Mouse (Mus musculus) liver, embryonic 16.5 days (tissue): ENCODE measurements around the gene Syngr1. TPM values are rescaled to one million over a fixed set of nuclear protein-coding genes. Genes with fewer than 3 reads are reported as not detected.

Experiments
- ATAC-seq: fragments of 200-750 bp; cut with Nextera tagmentation; 2 replicates; pipeline ENCODE4 v1.8.0; 2017; ENCODE audit warnings: low read depth, mild to moderate bottlenecking, moderate number of reproducible peaks, moderate library complexity
- H3K27ac ChIP-seq: fragments of 300-500 bp; sonication (generic); 2 replicates; pipeline ENCODE4 v1.5.1; 2014; ENCODE audit warnings: mild to moderate bottlenecking, low read length
- H3K27me3 ChIP-seq: fragments of 300-500 bp; sonication (generic); 2 replicates; pipeline ENCODE4 v1.6.1; 2014; ENCODE audit warnings: low read depth, low read length, mixed read lengths; ENCODE audit not compliant: control insufficient read depth, insufficient read depth
- H3K36me3 ChIP-seq: fragments of 300-500 bp; sonication (generic); 2 replicates; pipeline ENCODE4 v1.6.1; 2014; ENCODE audit warnings: mild to moderate bottlenecking; ENCODE audit not compliant: control insufficient read depth, insufficient read depth
- H3K4me1 ChIP-seq: fragments of 300-500 bp; sonication (generic); 2 replicates; pipeline ENCODE4 v1.6.1; 2014; ENCODE audit warnings: low read depth, low read length, mixed read lengths; ENCODE audit not compliant: control insufficient read depth
- H3K4me2 ChIP-seq: fragments of 300-500 bp; sonication (generic); 2 replicates; pipeline ENCODE4 v1.6.1; 2014; ENCODE audit warnings: low read depth, low read length, mixed read lengths
- H3K4me3 ChIP-seq: fragments of 300-500 bp; sonication (generic); 2 replicates; pipeline ENCODE4 v1.5.1; 2014; ENCODE audit warnings: low read depth, mild to moderate bottlenecking, low read length
- H3K9ac ChIP-seq: fragments of 300-500 bp; sonication (generic); 2 replicates; pipeline ENCODE4 v1.6.1; 2014; ENCODE audit warnings: low read depth, low read length
- H3K9me3 ChIP-seq: fragments of 300-500 bp; sonication (generic); replicated peaks from 2 replicates; pipeline ENCODE4 v1.6.1; 2016; ENCODE audit warnings: low read length; ENCODE audit not compliant: control insufficient read depth
- WGBS: fragments of 180-500 bp; shearing (Covaris S2); extraction: QIAGEN DNeasy Blood & Tissue Kit; methylation state at CpG from one replicate; pipeline ENCODE4 v1.1.7; 2014; ENCODE audit not compliant: insufficient replicate concordance; 5-methylcytosine and 5-hydroxymethylcytosine counted together
- polyA plus RNA-seq: library from polyadenylated mRNA; unstranded; fragments of >200 nt; fragmentation: Nextera tagmentation; extraction: Ambion mirVana; gene quantifications from 2 replicates; pipeline ENCODE4 v1.2.1, GENCODE M21; 2015

The Syngr1 gene
- polyA plus RNA-seq, 1 experiment from 2014 or later, result 11.3 TPM

- 82% methylated on average over 5 of the region's 5 CpGs for WGBS
- Histone ChIP-seq H3K27me3 (no peaks in the 10 kb centered on the region), H3K36me3 (no peaks in the 10 kb centered on the region), H3K27ac (no peak overlapping the region), H3K9me3 (no peaks in the 10 kb centered on the region), H3K4me1 (no peaks in the 10 kb centered on the region; the same call in 1 of the 2 replicates), H3K4me3 (no peak overlapping the region), H3K9ac (no peak overlapping the region), H3K4me2 (no peak overlapping the region)
- ATAC-seq, result no peak
Observed at GRCm38 (mm10) chr15:80064965-80065364, 26.2 kb upstream of the Syngr1 start.

DNA sequence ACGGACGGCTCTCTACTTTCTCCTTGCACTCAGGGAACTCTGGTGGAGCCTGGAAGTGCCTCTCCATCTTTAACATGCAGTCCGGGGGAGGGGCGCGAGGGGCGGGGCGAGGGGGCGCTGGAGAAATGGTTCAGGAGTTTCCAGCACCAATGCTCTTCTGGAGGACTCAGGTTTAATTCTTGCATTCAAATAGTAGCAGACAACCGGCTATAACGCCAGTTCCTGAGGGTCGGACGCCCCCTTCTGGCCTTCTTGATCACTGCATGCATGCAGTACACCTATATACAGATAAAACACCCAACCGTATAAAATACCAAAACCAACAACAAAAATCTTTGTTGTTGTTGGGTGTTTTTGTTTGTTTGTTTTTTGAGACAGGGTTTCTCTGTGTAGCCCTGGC, 25.7 kb upstream of the Syngr1 start:
- no peaks in the 10 kb centered on the region for H3K27me3 ChIP-seq

DNA sequence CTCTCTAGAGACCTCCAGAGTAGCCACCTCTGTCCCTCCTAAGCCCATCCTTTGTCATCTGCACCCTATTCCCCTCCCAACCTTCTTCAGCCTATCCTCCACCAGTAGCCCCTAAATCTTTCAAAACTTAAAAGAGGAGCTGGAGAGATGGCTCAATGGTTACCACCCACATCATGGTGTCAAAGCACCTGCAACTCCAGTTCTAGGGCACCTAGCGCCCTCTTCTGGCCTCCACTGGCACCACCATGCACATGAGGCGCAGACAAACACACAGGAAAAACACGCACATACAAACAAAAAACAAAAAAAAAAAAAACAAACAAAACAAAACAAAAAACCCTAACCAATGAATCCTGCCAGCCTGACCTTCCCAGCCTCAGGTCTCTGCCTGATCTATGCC, 24.6 kb upstream of the Syngr1 start:
- Histone ChIP-seq H3K27ac (no peak overlapping the region), H3K27me3 (no peaks in the 10 kb centered on the region), H3K9me3 (no peaks in the 10 kb centered on the region), H3K9ac (no peak overlapping the region), H3K36me3 (no peaks in the 10 kb centered on the region), H3K4me1 (no peaks in the 10 kb centered on the region; the same call in 1 of the 2 replicates), H3K4me3 (no peak overlapping the region), H3K4me2 (no peak overlapping the region)
- no peak for ATAC-seq
- WGBS, result 38% methylated on average over 3 of the region's 3 CpGs

More for the DNA sequence above, 25.7 kb upstream of the Syngr1 start:
- no peaks in the 10 kb centered on the region for H3K36me3 ChIP-seq
- H3K4me1 ChIP-seq, result no peaks in the 10 kb centered on the region; the same call in 1 of the 2 replicates
- H3K27ac ChIP-seq, result no peak overlapping the region
- no peaks in the 10 kb centered on the region for H3K9me3 ChIP-seq
- H3K9ac ChIP-seq, result no peak overlapping the region
- no peak overlapping the region for H3K4me3 ChIP-seq
- no peak for ATAC-seq
- H3K4me2 ChIP-seq, result no peak overlapping the region
- WGBS, result 23% methylated on average over 13 of the region's 13 CpGs

- H3K27ac ChIP-seq, result no peak overlapping the region
Observed at GRCm38 (mm10) chr15:80069171-80069570, 22.0 kb upstream of the Syngr1 start.

DNA sequence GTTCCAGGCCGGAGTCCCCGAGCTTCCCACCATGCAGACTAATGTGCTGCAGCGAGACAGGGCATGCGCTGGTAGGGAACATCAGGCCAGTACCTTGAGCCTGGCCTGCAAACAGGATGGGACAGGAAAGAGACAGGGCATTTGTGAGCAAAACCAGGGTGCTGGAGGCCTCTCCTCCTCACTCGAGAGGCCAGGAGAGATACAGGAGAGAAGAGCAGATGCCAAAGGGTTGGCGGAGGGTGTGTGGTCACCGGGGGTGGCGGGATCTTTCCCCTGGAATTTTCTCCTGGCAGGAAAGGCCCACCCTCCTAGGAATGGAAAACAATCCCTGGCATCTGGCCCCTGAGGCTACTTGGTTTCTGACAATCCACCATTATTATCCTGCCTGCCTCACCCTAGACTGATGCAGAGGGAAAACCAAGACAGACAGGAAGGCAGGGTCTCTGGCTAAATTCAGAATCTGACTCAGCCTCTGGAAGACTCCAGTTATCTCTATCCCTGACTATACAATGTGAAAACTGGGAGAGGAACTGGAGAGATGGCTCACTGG, 21.0 kb upstream of the Syngr1 start:
- Histone ChIP-seq H3K36me3 (no peaks in the 10 kb centered on the region), H3K27ac (no peak overlapping the region), H3K9ac (no peak overlapping the region), H3K4me3 (no peak overlapping the region), H3K9me3 (no peaks in the 10 kb centered on the region), H3K27me3 (no peaks in the 10 kb centered on the region; the same call in 1 of the 2 replicates), H3K4me1 (peaks cover 12% of the 10 kb centered on the region), H3K4me2 (no peak overlapping the region)
- ATAC-seq, result no peak
- 58% methylated on average over 8 of the region's 8 CpGs for WGBS

More at GRCm38 (mm10) chr15:80069171-80069570, 22.0 kb upstream of the Syngr1 start:
- Histone ChIP-seq H3K9ac (no peak overlapping the region), H3K4me1 (peaks cover 6% of the 10 kb centered on the region; the same call in 1 of the 2 replicates), H3K36me3 (no peaks in the 10 kb centered on the region), H3K4me2 (no peak overlapping the region), H3K9me3 (no peaks in the 10 kb centered on the region), H3K27me3 (no peaks in the 10 kb centered on the region; the same call in 1 of the 2 replicates), H3K4me3 (no peak overlapping the region)
- WGBS, result 45% methylated on average over 4 of the region's 4 CpGs
- no peak for ATAC-seq

DNA sequence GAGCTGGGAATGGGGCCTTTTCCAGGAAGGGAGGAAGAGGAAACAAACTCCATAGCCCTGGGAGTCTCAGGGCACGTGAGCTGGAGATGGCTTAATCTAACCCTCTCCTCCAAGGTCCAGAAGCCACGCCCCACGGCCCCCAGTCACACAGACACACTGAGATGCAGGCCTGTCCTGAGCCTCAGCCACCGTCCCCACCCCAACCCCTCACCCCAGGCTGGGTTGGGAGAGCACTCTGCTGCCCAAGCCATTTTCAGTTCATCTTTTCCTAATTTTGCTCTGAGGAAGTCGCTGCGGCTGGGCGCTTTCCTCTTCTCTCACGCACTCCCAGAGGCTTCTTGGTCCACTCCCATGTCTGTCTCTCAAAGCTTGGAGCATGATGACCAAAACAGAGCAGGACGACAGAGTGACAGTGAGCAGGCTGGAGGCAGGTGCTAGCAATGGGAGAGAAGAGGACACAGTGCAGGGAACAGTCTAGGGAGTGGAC, 19.1 kb upstream of the Syngr1 start:
- Histone ChIP-seq H3K27ac (0 out of 2 replicates have a peak overlapping the region, but pooled peaks have one; percentile 32), H3K9me3 (no peaks in the 10 kb centered on the region), H3K4me1 (peaks cover 29% of the 10 kb centered on the region), H3K4me2 (no peak overlapping the region; the same call in 1 of the 2 replicates), H3K4me3 (no peak overlapping the region), H3K27me3 (no peaks in the 10 kb centered on the region; the same call in 1 of the 2 replicates), H3K36me3 (peaks cover 8% of the 10 kb centered on the region), H3K9ac (no peak overlapping the region; the same call in 1 of the 2 replicates)
- no peak; the same call in 1 of the 2 replicates for ATAC-seq
- 17% methylated on average over 9 of the region's 9 CpGs for WGBS

GRCm38 (mm10) chr15:80072579-80073255, 18.4 kb upstream of the Syngr1 start:
- Histone ChIP-seq H3K4me3 (no peak overlapping the region), H3K4me2 (no peak overlapping the region), H3K4me1 (peaks cover 29% of the 10 kb centered on the region), H3K9me3 (no peaks in the 10 kb centered on the region), H3K36me3 (peaks cover 14% of the 10 kb centered on the region), H3K27ac (no peak overlapping the region), H3K27me3 (no peaks in the 10 kb centered on the region; the same call in 1 of the 2 replicates), H3K9ac (no peak overlapping the region)
- WGBS, result 75% methylated on average over 7 of the region's 7 CpGs
- ATAC-seq, result no peak

DNA sequence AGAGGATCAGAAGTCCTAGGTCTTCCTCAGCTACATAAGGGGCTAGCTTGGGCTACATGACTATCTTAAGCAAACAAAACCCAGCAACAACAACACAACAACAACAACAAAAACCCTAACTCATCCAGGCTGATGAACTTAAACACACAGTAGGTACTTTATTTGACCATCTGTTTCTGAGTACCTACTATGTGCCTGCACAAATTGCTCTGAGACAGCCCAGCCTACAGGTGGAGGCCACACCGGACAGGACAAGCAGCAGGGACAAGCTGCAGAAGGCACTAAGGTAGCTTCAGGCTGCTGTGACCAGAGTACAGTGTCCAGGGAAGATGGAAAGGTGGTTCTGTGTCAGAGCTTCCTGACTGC, 17.9 kb upstream of the Syngr1 start:
- H3K4me1 ChIP-seq, result peaks cover 29% of the 10 kb centered on the region
- no peak for ATAC-seq
- H3K4me3 ChIP-seq, result no peak overlapping the region
- H3K27ac ChIP-seq, result no peak overlapping the region
- H3K36me3 ChIP-seq, result peaks cover 20% of the 10 kb centered on the region
- no peak overlapping the region for H3K9ac ChIP-seq
- no peaks in the 10 kb centered on the region for H3K9me3 ChIP-seq
- H3K27me3 ChIP-seq, result no peaks in the 10 kb centered on the region; the same call in 1 of the 2 replicates
- no peak overlapping the region for H3K4me2 ChIP-seq
- 83% methylated on average over 1 of the region's 1 CpGs for WGBS
